Mouse (Mus musculus) cortical plate, adult 2 months (tissue): ENCODE data around the gene Fgd6. TPM values are rescaled to one million over a fixed set of nuclear protein-coding genes. Genes with fewer than 3 reads are reported as not detected.

ENCODE experiments used
- H3K27ac ChIP-seq: fragments of 200-500 bp; 2 replicates; pipeline ENCODE4 v1.5.1; 2012; ENCODE audit warnings: low read length, control low read depth, inconsistent platforms; ENCODE audit not compliant: insufficient read depth
- H3K4me1 ChIP-seq: fragments of 200-500 bp; 2 replicates; pipeline ENCODE4 v1.6.1; 2011; ENCODE audit warnings: low read length; ENCODE audit not compliant: control insufficient read depth, insufficient read depth
- H3K4me3 ChIP-seq: fragments of 200-500 bp; 2 replicates; pipeline ENCODE4 v1.5.1; 2011; ENCODE audit warnings: mild to moderate bottlenecking, low read length, control low read depth; ENCODE audit not compliant: insufficient read depth
- CTCF ChIP-seq: fragments of 200-500 bp; IDR thresholded peaks from 2 replicates; pipeline ENCODE4 v1.5.1; 2011; ENCODE audit warnings: mild to moderate bottlenecking, control low read depth, low read length; ENCODE audit not compliant: insufficient read depth; ENCODE audit errors: extremely low read depth
- POLR2A ChIP-seq: fragments of 200-500 bp; IDR thresholded peaks from 2 replicates; pipeline ENCODE4 v1.6.1; 2011; ENCODE audit warnings: mild to moderate bottlenecking, low read length, control low read depth; ENCODE audit not compliant: insufficient read depth; ENCODE audit errors: extremely low read depth
- polyA plus RNA-seq: library from polyadenylated mRNA; depleted of rRNA; stranded (reverse); fragments of >200 nt; gene quantifications from 2 replicates; pipeline ENCODE4 v1.2.3, GENCODE M21; 2012

Fgd6 gene
- polyA plus RNA-seq, 1 experiment: 5.8 TPM

- no peak overlapping the region for H3K27ac ChIP-seq
- no peak for TF ChIP-seq CTCF
- TF ChIP-seq POLR2A: no peak
Observed at GRCm38 (mm10) chr10:94017455-94017854, 18.3 kb upstream of the Fgd6 start.

DNA sequence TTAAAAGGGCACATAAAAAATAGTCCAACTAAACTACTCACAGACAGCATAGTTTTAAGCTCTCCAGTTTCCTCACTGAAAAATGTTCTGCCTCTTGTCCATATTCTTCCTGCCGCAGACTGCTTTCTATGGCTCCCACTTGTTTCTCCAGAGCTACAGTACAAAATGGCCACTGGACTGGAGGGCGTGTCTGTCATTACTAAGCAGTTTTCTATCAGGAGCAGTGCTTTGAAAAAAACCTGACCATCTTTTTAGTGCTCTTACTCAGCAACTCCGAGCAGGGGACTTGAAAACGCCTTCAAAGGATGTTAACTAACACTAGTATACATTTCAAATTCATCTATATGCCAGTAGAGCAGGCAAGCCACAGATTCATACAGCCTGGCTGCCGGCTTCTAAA lies 15.2 kb upstream of the Fgd6 start:
- Histone ChIP-seq H3K27ac (no peak overlapping the region), H3K4me3 (no peak overlapping the region), H3K4me1 (peaks cover 2% of the 10 kb centered on the region; the same call in 1 of the 2 replicates)
- TF ChIP-seq CTCF (no peak), POLR2A (no peak)

More at GRCm38 (mm10) chr10:94017455-94017854, 18.3 kb upstream of the Fgd6 start:
- no peak overlapping the region for H3K4me3 ChIP-seq
- H3K4me1 ChIP-seq: no peaks in the 10 kb centered on the region

- H3K4me3 ChIP-seq: no peak overlapping the region
- H3K27ac ChIP-seq: no peak overlapping the region
- peaks cover 2% of the 10 kb centered on the region; the same call in 1 of the 2 replicates for H3K4me1 ChIP-seq
- TF ChIP-seq CTCF: no peak
- TF ChIP-seq POLR2A: no peak
Observed at GRCm38 (mm10) chr10:94021059-94021458, 14.7 kb upstream of the Fgd6 start.

GRCm38 (mm10) chr10:94025079-94025478 lies 10.7 kb upstream of the Fgd6 start:
- H3K27ac ChIP-seq: no peak overlapping the region
- TF ChIP-seq POLR2A (no peak), CTCF (no peak)
- H3K4me1 ChIP-seq: peaks cover 2% of the 10 kb centered on the region; the same call in 1 of the 2 replicates
- no peak overlapping the region for H3K4me3 ChIP-seq

DNA sequence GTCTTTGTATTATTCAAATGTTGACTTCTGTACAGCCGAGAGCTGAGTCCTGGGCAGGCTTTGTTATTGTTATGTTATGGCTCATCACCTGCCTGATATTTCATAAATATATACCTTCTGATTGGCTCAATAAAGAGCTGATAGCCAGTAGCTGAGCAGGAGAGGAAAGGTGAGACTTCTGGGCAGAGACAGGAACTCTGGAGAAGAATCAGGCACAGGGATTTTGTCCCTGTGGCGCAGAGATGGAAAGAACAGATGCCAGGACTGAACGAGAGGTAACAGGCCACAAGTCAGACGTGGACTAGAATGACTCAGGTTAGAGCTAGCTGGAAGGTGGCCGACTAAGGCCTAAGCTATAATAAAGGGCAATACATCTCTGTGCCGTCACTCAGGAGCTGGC lies 7.3 kb upstream of the Fgd6 start:
- TF ChIP-seq POLR2A (no peak), CTCF (no peak)
- Histone ChIP-seq H3K27ac (no peak overlapping the region), H3K4me1 (no peaks in the 10 kb centered on the region), H3K4me3 (no peak overlapping the region)

- Histone ChIP-seq H3K27ac (no peak overlapping the region), H3K4me3 (no peak overlapping the region), H3K4me1 (peaks cover 1% of the 10 kb centered on the region; the same call in 1 of the 2 replicates)
- no peak for TF ChIP-seq CTCF
Observed at GRCm38 (mm10) chr10:94031164-94031563, 4.6 kb upstream of the Fgd6 start.

GRCm38 (mm10) chr10:94034876-94035657 lies 734 bp upstream of the Fgd6 start:
- TF ChIP-seq POLR2A: no peak
- TF ChIP-seq CTCF: no peak
- Histone ChIP-seq H3K27ac (no peak overlapping the region), H3K4me1 (peaks cover 1% of the 10 kb centered on the region; the same call in 1 of the 2 replicates), H3K4me3 (peak overlapping the region; percentile 73)

DNA sequence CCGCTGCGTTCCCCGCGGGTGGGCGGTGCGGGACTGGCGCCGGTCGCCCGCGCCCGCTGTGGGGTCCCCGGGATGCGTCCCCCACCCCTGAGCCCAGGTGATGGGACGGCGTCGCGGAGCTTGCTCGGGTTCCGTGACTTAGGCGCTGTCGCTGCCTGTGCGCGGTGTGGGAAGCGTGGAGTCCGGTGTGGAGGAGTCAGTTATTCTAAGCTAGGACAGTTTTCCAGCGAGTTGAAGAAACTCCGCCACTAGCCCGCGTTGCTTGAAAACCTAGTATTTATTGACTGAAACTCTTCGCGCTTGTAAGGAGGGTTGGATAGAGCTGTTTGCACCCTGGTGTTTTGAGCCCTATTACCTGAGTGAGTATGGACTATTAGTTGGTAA lies 566 bp downstream of the Fgd6 start:
- Histone ChIP-seq H3K4me3 (peak overlapping the region; percentile 73), H3K4me1 (peaks cover 1% of the 10 kb centered on the region; the same call in 1 of the 2 replicates), H3K27ac (peak overlapping the region; percentile 31)
- TF ChIP-seq CTCF (no peak), POLR2A (no peak)

DNA sequence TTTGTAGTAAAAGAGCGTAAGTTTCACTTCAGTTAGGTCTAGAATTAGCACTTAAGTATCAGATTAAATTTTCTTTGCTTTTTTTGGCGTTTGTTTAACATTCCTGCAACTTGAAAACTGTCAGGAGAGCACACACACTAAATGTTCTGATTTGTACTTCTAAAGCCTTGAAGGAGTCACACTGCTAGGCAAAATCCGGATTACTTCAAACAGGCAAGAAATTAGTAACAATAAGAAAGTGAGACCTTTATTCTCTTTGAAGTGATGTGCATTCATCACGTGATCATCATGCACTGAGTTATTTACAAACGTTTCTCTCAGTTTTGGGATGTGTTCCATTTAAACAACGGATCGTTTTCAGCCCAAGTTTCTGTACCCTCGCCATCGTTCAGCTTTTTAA lies 1.4 kb downstream of the Fgd6 start:
- Histone ChIP-seq H3K27ac (no peak overlapping the region), H3K4me1 (peaks cover 1% of the 10 kb centered on the region; the same call in 1 of the 2 replicates), H3K4me3 (peak overlapping the region; percentile 11; the same call in 1 of the 2 replicates)
- TF ChIP-seq CTCF (no peak), POLR2A (no peak)

GRCm38 (mm10) chr10:94037596-94037995 lies 1.8 kb downstream of the Fgd6 start:
- no peak overlapping the region for H3K4me3 ChIP-seq
- TF ChIP-seq CTCF (no peak), POLR2A (no peak)
- H3K27ac ChIP-seq: no peak overlapping the region
- H3K4me1 ChIP-seq: peaks cover 1% of the 10 kb centered on the region; the same call in 1 of the 2 replicates
